Mouse (Mus musculus): ENCODE results near the gene Gm13103. TPM values are rescaled to one million over a fixed set of nuclear protein-coding genes. Genes with fewer than 3 reads are reported as not detected.
"Not testable (repeated sequence)": the region's sequence is repeated elsewhere in the genome, so short reads cannot be mapped to it uniquely, and the experiment has no call there.

Gene Gm13103
- not detected in 2 replicates for polyA plus RNA-seq (2014; fragmentation: Nextera tagmentation; extraction: Ambion mirVana)

DNA sequence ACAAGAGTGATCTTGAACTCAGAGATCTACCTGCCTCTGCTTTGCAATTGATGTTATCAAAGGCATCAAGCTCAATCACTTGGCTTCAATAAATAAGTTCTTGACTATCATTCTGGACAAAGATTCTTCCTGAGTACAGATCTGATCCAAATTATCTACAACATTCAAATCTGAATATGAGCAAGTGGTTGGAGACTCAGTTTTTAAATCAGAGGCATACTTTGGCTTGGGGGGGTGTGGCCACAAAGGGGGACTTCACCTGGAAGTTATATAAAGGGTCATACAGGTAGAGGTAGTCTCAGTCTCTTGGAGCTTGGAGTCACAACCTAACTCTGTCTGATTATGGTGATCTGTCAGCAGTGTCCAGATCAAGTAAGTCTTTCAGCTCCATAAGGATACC is at the start of gene Gm13103:
Gene Gm13103, plus strand, starts transcription at position 301 of the 400 bp plus-strand sequence.
- not testable (repeated sequence) for H3K9ac ChIP-seq (replicated peaks; ENCODE audit: low read depth, low read length); H3K36me3 ChIP-seq (ENCODE audit: control insufficient read depth, insufficient read depth, low read length); H3K27ac ChIP-seq (ENCODE audit: low read length); ATAC-seq (ENCODE audit: insufficient number of reproducible peaks, insufficient read depth, low FRiP score, low read depth); H3K4me3 ChIP-seq (ENCODE audit: low read depth, low read length); H3K4me2 ChIP-seq (replicated peaks; ENCODE audit: low read depth, low read length); H3K9me3 ChIP-seq (ENCODE audit: control insufficient read depth, low read depth, low read length); H3K4me1 ChIP-seq (ENCODE audit: control insufficient read depth, insufficient read depth, low read length); H3K27me3 ChIP-seq (ENCODE audit: control insufficient read depth, insufficient read depth, low read length)

DNA sequence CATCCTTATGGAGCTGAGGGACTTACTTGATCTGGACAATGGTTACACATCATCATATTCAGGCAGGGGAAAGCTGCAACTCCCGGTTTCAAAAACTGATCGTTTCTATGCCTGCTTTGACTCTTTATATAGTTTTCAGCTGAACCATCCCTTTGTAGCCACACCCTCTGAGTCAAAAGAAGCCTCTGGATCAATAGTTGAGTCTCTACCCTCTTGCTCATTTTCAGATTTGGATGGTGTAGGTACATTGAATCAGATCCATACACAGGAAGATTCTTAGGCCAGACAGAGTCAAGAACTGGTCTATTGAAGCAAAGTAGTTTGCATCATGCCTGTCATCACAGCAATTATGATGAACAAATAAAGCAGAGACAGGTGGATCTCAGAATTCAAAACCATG is 30.3 kb upstream of the Gm13103 start, which contains the start of gene Gm13084:
Gene Gm13084, minus strand, starts transcription at position 101 of the 400 bp plus-strand sequence.
- Histone ChIP-seq H3K36me3 (ENCODE audit: control insufficient read depth, insufficient read depth, low read length) (no peaks in the 10 kb centered on the region), H3K9ac (replicated peaks; ENCODE audit: low read depth, low read length) (no peak within 1 kb of the TSS), H3K4me3 (ENCODE audit: low read depth, low read length) (no peak within 1 kb of the TSS), H3K4me2 (replicated peaks; ENCODE audit: low read depth, low read length) (no peak within 1 kb of the TSS), H3K9me3 (ENCODE audit: control insufficient read depth, low read depth, low read length) (no peaks in the 10 kb centered on the region; the same call in 1 of the 2 replicates), H3K4me1 (ENCODE audit: control insufficient read depth, insufficient read depth, low read length) (no peaks in the 10 kb centered on the region), H3K27me3 (ENCODE audit: control insufficient read depth, insufficient read depth, low read length) (no peaks in the 10 kb centered on the region), H3K27ac (ENCODE audit: low read length) (no peak within 1 kb of the TSS)
- no peak for ATAC-seq (ENCODE audit: insufficient number of reproducible peaks, insufficient read depth, low FRiP score, low read depth)
- WGBS = 84% methylated on average over 2 of the region's 2 CpGs

DNA sequence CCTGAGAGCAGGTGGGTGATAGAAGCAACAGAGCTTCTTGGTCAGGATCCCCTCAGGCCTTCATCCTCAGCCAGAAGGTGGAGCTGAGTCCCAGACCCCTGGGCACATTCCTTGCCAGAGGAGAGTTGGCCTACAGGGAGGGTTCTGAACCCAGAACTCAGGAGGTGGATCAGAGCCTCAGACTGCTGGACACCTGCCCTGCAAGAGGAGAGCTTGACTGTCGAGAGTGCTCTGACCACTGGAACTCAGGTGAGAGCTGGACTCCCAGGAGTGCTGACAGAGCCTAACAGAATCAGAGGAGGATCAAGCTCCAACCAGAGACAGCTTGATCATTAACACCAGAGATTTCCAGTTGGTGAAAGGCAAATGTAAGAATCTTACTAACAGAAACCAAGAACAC is 36.1 kb downstream of the Gm13103 start:
- H3K4me2 ChIP-seq (replicated peaks; ENCODE audit: low read depth, low read length); H3K27ac ChIP-seq (ENCODE audit: low read length); H3K9me3 ChIP-seq (ENCODE audit: control insufficient read depth, low read depth, low read length); H3K4me3 ChIP-seq (ENCODE audit: low read depth, low read length); H3K27me3 ChIP-seq (ENCODE audit: control insufficient read depth, insufficient read depth, low read length); H3K36me3 ChIP-seq (ENCODE audit: control insufficient read depth, insufficient read depth, low read length); H3K9ac ChIP-seq (replicated peaks; ENCODE audit: low read depth, low read length); ATAC-seq (ENCODE audit: insufficient number of reproducible peaks, insufficient read depth, low FRiP score, low read depth); H3K4me1 ChIP-seq (ENCODE audit: control insufficient read depth, insufficient read depth, low read length): not testable (repeated sequence)
- 79% methylated on average over 1 of the region's 1 CpGs for WGBS

DNA sequence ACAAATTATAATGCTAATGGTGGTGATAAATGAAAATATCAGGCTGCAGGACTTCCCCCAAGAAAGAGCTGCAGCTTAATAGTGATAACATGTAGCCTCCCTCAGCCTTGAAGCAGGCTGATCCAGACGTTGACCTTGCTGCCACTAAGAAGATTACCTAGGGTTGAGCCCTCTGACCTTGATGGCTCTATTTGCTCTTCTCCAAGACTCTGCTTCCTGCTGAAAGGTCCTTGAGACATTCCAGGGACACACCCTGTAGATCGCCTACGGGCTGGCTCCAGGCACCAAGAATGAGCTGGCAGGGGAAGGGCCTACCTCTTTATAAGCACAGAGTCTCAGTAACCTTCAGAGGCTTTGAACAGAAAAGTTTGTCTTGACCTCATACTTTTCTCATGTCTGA is 48.1 kb downstream of the Gm13103 start:
- H3K4me3 ChIP-seq (ENCODE audit: low read depth, low read length); ATAC-seq (ENCODE audit: insufficient number of reproducible peaks, insufficient read depth, low FRiP score, low read depth); H3K4me2 ChIP-seq (replicated peaks; ENCODE audit: low read depth, low read length); H3K27ac ChIP-seq (ENCODE audit: low read length); H3K9ac ChIP-seq (replicated peaks; ENCODE audit: low read depth, low read length); H3K36me3 ChIP-seq (ENCODE audit: control insufficient read depth, insufficient read depth, low read length); H3K9me3 ChIP-seq (ENCODE audit: control insufficient read depth, low read depth, low read length); H3K27me3 ChIP-seq (ENCODE audit: control insufficient read depth, insufficient read depth, low read length); H3K4me1 ChIP-seq (ENCODE audit: control insufficient read depth, insufficient read depth, low read length): not testable (repeated sequence)
- WGBS = 82% methylated on average over 3 of the region's 3 CpGs

DNA sequence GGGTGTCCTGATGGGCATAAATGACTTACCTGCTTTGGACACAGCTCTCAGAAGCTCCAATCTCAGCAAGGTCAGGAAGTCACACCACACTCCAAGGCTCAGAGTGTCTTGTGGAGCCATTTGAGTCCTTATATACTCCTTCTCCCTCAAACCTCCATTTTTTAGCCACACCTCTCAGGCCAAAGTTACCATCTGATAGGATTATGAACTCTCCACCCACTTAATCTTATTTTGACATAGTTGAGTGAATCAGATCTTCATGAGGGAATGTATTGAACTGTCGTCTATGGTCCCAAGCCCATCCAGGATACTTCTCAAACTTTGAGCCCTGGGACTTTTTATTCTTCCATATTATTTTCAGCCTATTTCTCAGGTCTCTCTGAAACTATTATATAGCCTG is 54.0 kb downstream of the Gm13103 start, which contains the start of gene Pramef6:
Gene Pramef6, minus strand, starts transcription at position 101 of the 400 bp plus-strand sequence.
- H3K4me1 ChIP-seq (ENCODE audit: control insufficient read depth, insufficient read depth, low read length); H3K27me3 ChIP-seq (ENCODE audit: control insufficient read depth, insufficient read depth, low read length); H3K4me3 ChIP-seq (ENCODE audit: low read depth, low read length); ATAC-seq (ENCODE audit: insufficient number of reproducible peaks, insufficient read depth, low FRiP score, low read depth); H3K9me3 ChIP-seq (ENCODE audit: control insufficient read depth, low read depth, low read length); H3K9ac ChIP-seq (replicated peaks; ENCODE audit: low read depth, low read length); H3K4me2 ChIP-seq (replicated peaks; ENCODE audit: low read depth, low read length); H3K27ac ChIP-seq (ENCODE audit: low read length); H3K36me3 ChIP-seq (ENCODE audit: control insufficient read depth, insufficient read depth, low read length): not testable (repeated sequence)
- WGBS = 74% methylated on average over 1 of the region's 1 CpGs

Other genes with a start within 250 kb of the Gm13103 start
- not detected in 2 replicates for gene Gm13083, start 231.5 kb upstream of the Gm13103 start, polyA plus RNA-seq (2014; fragmentation: Nextera tagmentation; extraction: Ambion mirVana)
- gene Gm13088, start 189.3 kb upstream of the Gm13103 start, polyA plus RNA-seq (2014; fragmentation: Nextera tagmentation; extraction: Ambion mirVana) = not detected in 2 replicates
- not detected in 2 replicates for gene Gm13089, start 143.8 kb upstream of the Gm13103 start, polyA plus RNA-seq (2014; fragmentation: Nextera tagmentation; extraction: Ambion mirVana)
- not detected in 2 replicates for gene Gm13078, start 127.0 kb upstream of the Gm13103 start, polyA plus RNA-seq (2014; fragmentation: Nextera tagmentation; extraction: Ambion mirVana)
- not detected in 2 replicates for gene Gm13023, start 57.1 kb upstream of the Gm13103 start, polyA plus RNA-seq (2014; fragmentation: Nextera tagmentation; extraction: Ambion mirVana)
- gene Gm13084, start 30.4 kb upstream of the Gm13103 start, polyA plus RNA-seq (2014; fragmentation: Nextera tagmentation; extraction: Ambion mirVana) = not detected in 2 replicates
- gene Pramef6, start 53.9 kb downstream of the Gm13103 start, polyA plus RNA-seq (2014; fragmentation: Nextera tagmentation; extraction: Ambion mirVana) = not detected in 2 replicates
- gene Pramef25, start 104.5 kb downstream of the Gm13103 start, polyA plus RNA-seq (2014; fragmentation: Nextera tagmentation; extraction: Ambion mirVana) = not detected in 2 replicates
- not detected in 2 replicates for gene Gm13101, start 120.5 kb downstream of the Gm13103 start, polyA plus RNA-seq (2014; fragmentation: Nextera tagmentation; extraction: Ambion mirVana)
- gene Pramef17, start 147.9 kb downstream of the Gm13103 start, polyA plus RNA-seq (2014; fragmentation: Nextera tagmentation; extraction: Ambion mirVana) = not detected in 2 replicates
- gene Pramel4, start 212.6 kb downstream of the Gm13103 start, polyA plus RNA-seq (2014; fragmentation: Nextera tagmentation; extraction: Ambion mirVana) = not detected in 2 replicates

Data from stomach, embryonic 14.5 days (tissue).